29 mouse cellular contexts compared by ENCODE assay signal in the genomic region with DNA sequence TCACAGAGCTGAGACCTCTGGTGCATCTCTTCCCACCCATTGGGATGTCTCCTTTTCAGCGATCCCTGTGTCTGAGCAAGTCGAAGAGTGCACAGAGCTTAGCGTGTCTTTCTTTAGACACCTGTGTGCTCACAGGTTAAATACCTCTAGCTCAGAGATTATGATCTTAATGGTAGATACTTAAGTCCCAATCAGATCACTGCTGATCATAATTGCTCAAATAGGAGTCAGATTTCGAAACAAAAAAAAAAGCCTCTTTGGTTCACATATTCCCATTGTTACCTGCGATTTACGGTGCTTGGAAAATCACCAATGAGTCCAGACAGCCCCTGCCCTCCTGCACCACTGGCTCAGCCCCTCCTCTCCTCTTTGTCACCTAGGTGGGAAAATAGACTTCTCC.
"Had no signal": no experiment of that assay in that cellular context is flagged by ENCODE, and none has a peak within 500 bp of the region (broad histone marks: within the 10 kb centered on the region; RNA-seq: fewer than 3 reads in every experiment).

No protein-coding gene starts in this region.

- H3K4me1 ChIP-seq: forebrain, embryonic 15.5 days had no signal

- DNase-seq: cerebellum, adult 2 months; cerebellum, adult 8-10 months; cerebellum, adult 9-10 months; cerebellum, adult 9-11 months; cerebellum, postnatal 10 days; cerebellum, postnatal 14 days; cerebellum, postnatal 25 days; cerebellum, postnatal 36 days; embryo, embryonic 11 days; forebrain, postnatal 0 days; gastrocnemius, adult 2 months; gastrocnemius, postnatal 10 days; gastrocnemius, postnatal 14 days; gastrocnemius, postnatal 25 days; gastrocnemius, postnatal 36 days; heart, adult 11 months; heart, adult 18-20 months; heart, adult 2 months had no signal

- H3K9me3 ChIP-seq: embryonic facial prominence, embryonic 10.5 days; embryonic facial prominence, embryonic 12.5 days; embryonic facial prominence, embryonic 13.5 days; embryonic facial prominence, embryonic 15.5 days; forebrain, embryonic 10.5 days; forebrain, embryonic 12.5 days; forebrain, embryonic 13.5 days; forebrain, embryonic 15.5 days had no signal

- H3K4me3 ChIP-seq: embryonic facial prominence, embryonic 10.5 days; embryonic facial prominence, embryonic 12.5 days; embryonic facial prominence, embryonic 13.5 days; embryonic facial prominence, embryonic 15.5 days; erythroblast, embryonic 14.5 days; forebrain, embryonic 10.5 days; forebrain, embryonic 12.5 days; forebrain, embryonic 13.5 days; forebrain, embryonic 15.5 days; gastrocnemius, adult 2 months; heart, adult 2 months had no signal

- H3K36me3 ChIP-seq: embryonic facial prominence, embryonic 15.5 days; forebrain, embryonic 10.5 days; forebrain, embryonic 12.5 days; forebrain, embryonic 15.5 days had no signal

- H3K4me2 ChIP-seq: embryonic facial prominence, embryonic 12.5 days; embryonic facial prominence, embryonic 13.5 days; embryonic facial prominence, embryonic 15.5 days; forebrain, embryonic 12.5 days; forebrain, embryonic 13.5 days; forebrain, embryonic 15.5 days had no signal

- H3K27ac ChIP-seq: embryonic facial prominence, embryonic 10.5 days; embryonic facial prominence, embryonic 12.5 days; embryonic facial prominence, embryonic 13.5 days; embryonic facial prominence, embryonic 15.5 days; forebrain, embryonic 10.5 days; forebrain, embryonic 12.5 days; forebrain, embryonic 13.5 days; forebrain, embryonic 15.5 days; gastrocnemius, adult 2 months; heart, adult 2 months had no signal

- ATAC-seq: forebrain, embryonic 13.5 days; forebrain, embryonic 14.5 days; forebrain, embryonic 15.5 days; forebrain, embryonic 16.5 days; forebrain, postnatal 0 days had no signal

- H3K9ac ChIP-seq: embryonic facial prominence, embryonic 12.5 days; embryonic facial prominence, embryonic 13.5 days; embryonic facial prominence, embryonic 15.5 days; forebrain, embryonic 12.5 days; forebrain, embryonic 13.5 days; forebrain, embryonic 15.5 days; forebrain, postnatal 0 days had no signal
